Mouse (Mus musculus) lung, embryonic 15.5 days (tissue): ENCODE measurements around the gene Slc4a4. TPM values are rescaled to one million over a fixed set of nuclear protein-coding genes. Genes with fewer than 3 reads are reported as not detected.

Source experiments
- ATAC-seq: fragments of 200-750 bp; cut with Nextera tagmentation; 2 replicates; pipeline ENCODE4 v1.8.0; 2017; ENCODE audit warnings: moderate number of reproducible peaks, borderline replicate concordance; ENCODE audit not compliant: low FRiP score, low TSS enrichment; ENCODE audit errors: extremely low read depth
- H3K27ac ChIP-seq: fragments of 300-500 bp; sonication (generic); 2 replicates; pipeline ENCODE4 v1.5.1; 2015; ENCODE audit warnings: moderate library complexity, mild to moderate bottlenecking, inconsistent platforms
- H3K27me3 ChIP-seq: fragments of 300-500 bp; sonication (generic); 2 replicates; pipeline ENCODE4 v1.6.1; 2015; ENCODE audit warnings: inconsistent platforms
- H3K36me3 ChIP-seq: fragments of 300-500 bp; sonication (generic); 2 replicates; pipeline ENCODE4 v1.6.1; 2015; ENCODE audit warnings: inconsistent platforms
- H3K4me1 ChIP-seq: fragments of 300-500 bp; sonication (generic); 2 replicates; pipeline ENCODE4 v1.6.1; 2015; ENCODE audit warnings: inconsistent platforms
- H3K4me2 ChIP-seq: fragments of 300-500 bp; sonication (generic); 2 replicates; pipeline ENCODE4 v1.6.1; 2015; ENCODE audit warnings: inconsistent platforms, mild to moderate bottlenecking, moderate library complexity
- H3K4me3 ChIP-seq: fragments of 300-500 bp; sonication (generic); 2 replicates; pipeline ENCODE4 v1.5.1; 2015; ENCODE audit warnings: mild to moderate bottlenecking, inconsistent platforms
- H3K9ac ChIP-seq: fragments of 300-500 bp; sonication (generic); 2 replicates; pipeline ENCODE4 v1.6.1; 2015; ENCODE audit warnings: inconsistent platforms
- H3K9me3 ChIP-seq: fragments of 300-500 bp; sonication (generic); 2 replicates; pipeline ENCODE4 v1.6.1; 2016; ENCODE audit warnings: inconsistent platforms
- WGBS: fragments of 180-500 bp; shearing (Covaris S2); methylation state at CpG from one replicate; pipeline ENCODE4 v1.1.7; 2015; 5-methylcytosine and 5-hydroxymethylcytosine counted together
- polyA plus RNA-seq: library from polyadenylated mRNA; unstranded; fragments of >200 nt; fragmentation: Nextera tagmentation; extraction: Ambion mirVana; gene quantifications from 2 replicates; pipeline ENCODE4 v1.2.1, GENCODE M21; 2015

The Slc4a4 gene
- polyA plus RNA-seq, result 4.8 and 5.4 TPM in 2 replicates

DNA sequence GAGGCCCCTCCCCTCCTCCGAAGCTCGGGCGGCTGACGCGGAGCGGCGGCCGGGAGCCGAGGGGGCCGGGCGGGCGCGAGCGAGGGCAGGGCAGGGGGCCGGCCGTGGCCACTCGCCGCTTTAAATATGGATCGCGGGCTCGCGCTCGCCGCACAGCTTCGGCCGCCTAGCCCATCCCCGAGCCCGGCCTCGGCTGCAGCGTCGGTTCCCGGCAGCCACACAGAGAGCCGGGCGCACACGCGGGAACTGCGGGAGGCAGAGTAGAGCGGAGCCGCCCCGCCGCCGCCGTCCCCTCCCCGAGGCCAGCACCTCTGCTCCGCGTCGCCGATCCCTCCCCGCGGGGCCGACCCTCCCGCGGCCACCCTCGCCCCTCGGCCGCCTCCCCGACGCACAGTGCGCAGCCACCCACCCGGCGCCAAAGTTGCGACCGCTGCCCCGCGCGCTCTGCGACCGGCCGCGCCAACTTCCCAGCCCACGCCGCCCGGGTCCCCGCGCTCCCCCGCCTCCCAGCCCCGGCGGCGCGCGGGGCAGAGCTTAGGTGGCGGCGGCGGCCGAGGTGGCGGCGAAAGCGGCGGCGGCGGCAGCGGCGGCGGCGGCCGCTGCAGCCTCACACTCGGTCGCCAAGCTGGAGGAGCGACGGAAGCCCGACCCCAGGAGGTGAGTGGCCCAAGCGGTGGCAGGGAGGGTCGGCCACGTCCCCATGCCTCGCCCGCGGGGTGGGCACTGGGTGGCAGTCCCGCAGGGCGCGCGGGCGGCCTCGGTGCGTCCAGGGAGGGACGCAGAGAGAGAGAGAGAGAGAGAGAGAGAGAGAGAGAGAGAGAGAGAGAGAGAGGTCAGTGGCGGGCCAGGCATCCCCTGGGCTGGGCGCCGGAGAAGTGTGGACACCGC lies at the start of gene Slc4a4:
TSS of gene Slc4a4 (plus strand) at position 151 of the 888 bp plus-strand sequence.
- Histone ChIP-seq H3K4me3 (peak within 1 kb of the TSS; percentile 91), H3K4me1 (peaks cover 5% of the 10 kb centered on the region; the same call in 1 of the 2 replicates), H3K9ac (peak within 1 kb of the TSS; percentile 81), H3K9me3 (no peaks in the 10 kb centered on the region), H3K27me3 (peaks cover 2% of the 10 kb centered on the region; the same call in 1 of the 2 replicates), H3K27ac (peak within 1 kb of the TSS; percentile 71), H3K4me2 (peak within 1 kb of the TSS; percentile 93), H3K36me3 (no peaks in the 10 kb centered on the region)
- WGBS, result under 1% methylated on average over 60 of the region's 119 CpGs
- ATAC-seq, result peak; percentile 90

DNA sequence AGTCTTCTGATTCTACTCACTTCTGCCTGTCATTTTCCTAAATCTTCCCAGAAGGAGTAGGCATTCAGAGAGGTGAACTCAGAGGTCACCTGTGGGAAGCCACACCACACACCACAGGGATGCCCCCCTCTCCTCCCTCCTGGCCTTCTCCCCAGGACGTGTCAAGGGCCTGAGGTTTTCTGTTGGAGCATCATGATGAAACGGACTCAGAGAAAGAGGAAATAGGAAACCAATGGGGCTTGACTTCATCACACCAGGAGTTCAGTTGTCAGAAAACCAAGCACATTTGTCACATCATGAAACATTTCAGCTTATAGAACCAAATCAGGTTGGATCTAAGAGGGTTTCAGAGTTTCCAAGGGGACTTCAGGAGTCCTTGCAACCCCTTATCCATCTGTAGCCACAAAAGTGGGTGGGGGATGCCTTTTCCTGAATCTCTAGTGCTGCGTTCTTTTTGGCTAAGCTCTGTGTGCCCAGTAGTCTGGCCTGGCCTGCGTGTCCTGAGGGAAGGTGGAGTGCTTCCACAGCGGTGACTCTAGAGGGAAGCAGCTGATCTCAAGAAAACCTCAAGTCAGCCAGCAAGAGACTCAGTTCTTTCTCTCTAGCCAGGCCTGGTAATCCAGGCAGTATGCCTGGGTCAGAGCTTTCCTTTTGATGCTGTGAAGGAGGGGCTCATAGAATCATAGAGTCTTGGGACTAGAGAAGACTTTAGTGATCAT lies 46.4 kb upstream of the Slc4a4 start:
- no peaks in the 10 kb centered on the region for H3K27me3 ChIP-seq
- no peaks in the 10 kb centered on the region for H3K36me3 ChIP-seq
- ATAC-seq, result no peak
- H3K4me2 ChIP-seq, result no peak overlapping the region
- WGBS, result 66% methylated on average over 5 of the region's 5 CpGs
- H3K4me1 ChIP-seq, result no peaks in the 10 kb centered on the region
- H3K9me3 ChIP-seq, result no peaks in the 10 kb centered on the region
- H3K9ac ChIP-seq, result no peak overlapping the region
- H3K27ac ChIP-seq, result no peak overlapping the region
- no peak overlapping the region for H3K4me3 ChIP-seq

DNA sequence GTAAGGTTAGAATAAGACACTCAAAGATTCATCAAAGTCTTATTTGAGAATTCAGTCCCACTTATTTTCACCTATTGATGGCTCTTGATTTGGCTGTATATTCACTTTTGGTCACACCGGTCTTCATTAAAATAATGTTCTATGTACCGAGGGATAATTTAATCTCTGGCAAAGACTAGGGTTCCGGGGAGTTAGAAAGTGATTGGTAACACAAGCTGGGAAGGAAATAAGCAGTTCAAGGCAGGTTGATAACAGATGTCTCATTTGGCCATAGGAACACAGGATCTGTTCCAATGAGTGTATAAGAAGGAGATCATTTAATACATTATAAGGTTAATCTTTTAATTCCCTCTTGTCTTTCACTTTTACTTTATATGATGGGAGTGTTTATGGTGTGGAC lies 29.3 kb upstream of the Slc4a4 start:
- Histone ChIP-seq H3K4me3 (no peak overlapping the region), H3K27ac (no peak overlapping the region), H3K36me3 (no peaks in the 10 kb centered on the region), H3K9me3 (no peaks in the 10 kb centered on the region), H3K27me3 (no peaks in the 10 kb centered on the region), H3K4me1 (no peaks in the 10 kb centered on the region), H3K4me2 (no peak overlapping the region), H3K9ac (no peak overlapping the region)
- WGBS, result 91% methylated on average over 3 of the region's 3 CpGs
- ATAC-seq, result no peak

DNA sequence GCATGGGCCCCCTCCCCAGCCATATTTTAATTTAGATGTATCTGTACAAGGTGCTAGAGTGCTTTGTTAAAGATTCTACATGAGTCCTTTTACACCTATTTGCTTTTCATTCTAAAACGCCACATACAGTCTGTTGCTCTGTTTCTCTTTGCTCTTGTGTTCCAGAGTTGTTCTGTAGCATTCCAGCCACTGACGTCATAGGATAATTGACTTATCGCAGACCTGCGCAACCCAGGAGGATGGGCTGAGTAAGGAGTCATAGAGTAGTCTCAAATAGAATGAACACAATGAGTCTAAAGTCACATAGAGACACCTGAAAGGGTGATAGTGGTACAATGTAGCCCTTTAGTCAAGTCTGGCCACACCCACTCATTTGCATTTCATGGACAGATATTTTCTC lies 28.8 kb upstream of the Slc4a4 start:
- WGBS, result 75% methylated on average over 4 of the region's 4 CpGs
- no peaks in the 10 kb centered on the region for H3K9me3 ChIP-seq
- no peak for ATAC-seq

DNA sequence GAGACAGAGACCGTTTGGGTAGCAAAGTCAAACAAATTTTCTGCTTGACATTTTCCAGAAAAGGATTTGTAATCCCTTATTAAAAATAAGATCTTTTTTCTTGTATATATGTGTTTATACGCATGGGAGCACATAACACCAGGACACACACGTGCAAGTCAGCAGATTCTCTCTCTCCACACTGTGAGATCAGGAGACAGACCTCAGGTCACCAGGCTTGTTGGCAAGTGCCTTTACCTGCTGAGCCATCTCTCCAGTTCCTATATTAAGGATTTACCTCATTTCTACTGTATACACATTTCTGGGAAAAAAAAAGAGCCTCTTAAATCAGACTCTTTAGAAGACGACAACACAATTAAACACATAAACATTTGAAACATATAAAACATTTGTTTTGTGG lies 28.4 kb upstream of the Slc4a4 start:
- 68% methylated on average over 4 of the region's 4 CpGs for WGBS
- H3K4me2 ChIP-seq, result no peak overlapping the region
- H3K36me3 ChIP-seq, result no peaks in the 10 kb centered on the region
- no peaks in the 10 kb centered on the region for H3K9me3 ChIP-seq
- no peak for ATAC-seq
- H3K4me3 ChIP-seq, result no peak overlapping the region
- H3K27me3 ChIP-seq, result no peaks in the 10 kb centered on the region
- H3K27ac ChIP-seq, result no peak overlapping the region
- no peak overlapping the region for H3K9ac ChIP-seq
- H3K4me1 ChIP-seq, result no peaks in the 10 kb centered on the region

More for the DNA sequence above, 28.8 kb upstream of the Slc4a4 start:
- Histone ChIP-seq H3K27ac (no peak overlapping the region), H3K4me2 (no peak overlapping the region), H3K4me1 (no peaks in the 10 kb centered on the region), H3K36me3 (no peaks in the 10 kb centered on the region), H3K27me3 (no peaks in the 10 kb centered on the region), H3K4me3 (no peak overlapping the region), H3K9ac (no peak overlapping the region)

DNA sequence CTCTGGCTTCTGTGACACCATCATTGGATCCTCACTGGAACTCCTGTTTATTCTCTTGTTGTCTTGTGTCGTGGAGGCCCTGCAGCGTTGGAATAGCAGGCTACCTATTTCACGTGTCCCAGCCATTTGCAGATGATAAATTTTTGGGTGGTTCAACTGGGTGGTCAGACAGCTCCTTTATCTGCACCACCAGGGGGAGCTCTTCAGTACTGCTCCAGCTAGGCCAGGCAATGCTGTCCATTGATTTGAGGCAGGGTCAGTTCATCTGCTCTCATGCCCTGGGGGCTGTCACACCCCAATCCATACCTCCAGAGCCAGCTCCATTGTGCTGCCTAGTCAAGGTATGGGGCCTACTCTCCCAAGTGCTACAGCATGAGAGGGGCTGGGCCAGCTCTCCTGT lies 24.5 kb upstream of the Slc4a4 start:
- H3K9me3 ChIP-seq, result no peaks in the 10 kb centered on the region
- H3K27ac ChIP-seq, result no peak overlapping the region
- H3K36me3 ChIP-seq, result no peaks in the 10 kb centered on the region
- H3K4me2 ChIP-seq, result no peak overlapping the region
- H3K27me3 ChIP-seq, result no peaks in the 10 kb centered on the region
- H3K9ac ChIP-seq, result no peak overlapping the region
- peak; percentile 35; the same call in 1 of the 2 replicates for ATAC-seq
- no peaks in the 10 kb centered on the region for H3K4me1 ChIP-seq
- no peak overlapping the region for H3K4me3 ChIP-seq
- 66% methylated on average over 3 of the region's 3 CpGs for WGBS

DNA sequence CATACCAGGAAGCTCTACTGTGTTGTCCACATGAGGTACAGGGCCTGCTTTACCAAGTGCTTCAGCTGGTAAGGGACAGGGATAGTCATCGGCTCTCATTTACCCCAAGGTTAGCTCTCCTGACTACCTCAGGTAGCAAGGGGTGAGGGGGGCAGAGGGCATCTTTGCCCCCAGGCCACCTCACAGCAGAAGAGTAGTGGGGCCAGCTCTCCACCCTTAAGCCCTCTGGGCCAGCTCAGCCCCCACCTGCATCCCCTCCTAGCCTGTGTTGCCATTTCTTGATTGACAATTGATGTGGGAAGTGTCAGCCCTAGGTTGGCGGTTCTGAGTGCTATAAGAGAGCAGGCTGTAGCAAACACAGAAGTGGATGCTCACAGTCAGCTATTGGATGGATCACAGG lies 23.8 kb upstream of the Slc4a4 start:
- no peaks in the 10 kb centered on the region for H3K27me3 ChIP-seq
- no peaks in the 10 kb centered on the region for H3K36me3 ChIP-seq
- peak; percentile 27; the same call in 1 of the 2 replicates for ATAC-seq
- no peak overlapping the region for H3K4me3 ChIP-seq
- no peaks in the 10 kb centered on the region for H3K4me1 ChIP-seq
- H3K27ac ChIP-seq, result no peak overlapping the region
- 93% methylated on average over 2 of the region's 2 CpGs for WGBS
- H3K9me3 ChIP-seq, result no peaks in the 10 kb centered on the region
- H3K9ac ChIP-seq, result no peak overlapping the region
- H3K4me2 ChIP-seq, result no peak overlapping the region

DNA sequence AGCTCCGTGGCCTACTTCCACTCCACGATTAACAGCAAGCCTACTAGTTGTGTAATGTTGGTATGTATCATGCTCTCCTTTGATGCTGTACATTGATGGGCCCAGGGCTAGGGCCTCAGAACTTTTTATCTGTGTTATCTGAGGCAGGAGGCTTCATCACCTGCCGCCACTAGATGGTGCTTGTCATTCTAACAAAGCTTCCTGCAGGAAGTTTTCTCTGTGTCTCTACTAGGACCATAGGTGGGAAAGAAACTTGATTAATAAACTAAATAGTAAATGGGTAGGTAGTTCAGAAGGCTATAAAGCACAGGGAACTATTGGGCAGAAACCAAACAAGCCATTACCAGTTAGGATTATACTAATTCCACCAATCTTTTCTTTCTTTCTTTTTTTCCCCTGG lies 2.5 kb upstream of the Slc4a4 start:
- Histone ChIP-seq H3K4me3 (no peak overlapping the region), H3K9ac (no peak overlapping the region), H3K4me2 (no peak overlapping the region), H3K27me3 (peaks cover 2% of the 10 kb centered on the region; the same call in 1 of the 2 replicates), H3K27ac (no peak overlapping the region), H3K9me3 (no peaks in the 10 kb centered on the region), H3K36me3 (no peaks in the 10 kb centered on the region), H3K4me1 (peaks cover 5% of the 10 kb centered on the region; the same call in 1 of the 2 replicates)
- 14% methylated on average over 3 of the region's 3 CpGs for WGBS
- no peak for ATAC-seq

DNA sequence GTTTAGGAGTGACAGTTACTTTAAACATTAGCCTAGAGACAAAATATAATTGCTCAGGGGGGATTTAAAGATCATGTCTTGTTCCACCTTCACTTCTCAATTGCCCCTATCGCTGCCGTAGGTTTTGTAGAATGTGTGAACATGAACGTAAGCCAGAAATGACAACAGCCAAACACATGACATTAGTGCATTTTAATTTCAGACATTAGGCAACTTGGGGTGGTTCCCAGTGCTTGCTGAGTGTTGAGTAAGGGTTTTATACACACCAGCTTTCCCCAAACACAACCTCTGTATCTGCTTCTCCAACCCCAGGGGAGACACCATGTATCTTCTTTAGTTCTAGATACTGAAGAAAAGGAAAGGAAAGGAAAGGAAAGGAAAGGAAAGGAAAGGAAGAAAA lies 1.1 kb upstream of the Slc4a4 start:
- ATAC-seq, result no peak

DNA sequence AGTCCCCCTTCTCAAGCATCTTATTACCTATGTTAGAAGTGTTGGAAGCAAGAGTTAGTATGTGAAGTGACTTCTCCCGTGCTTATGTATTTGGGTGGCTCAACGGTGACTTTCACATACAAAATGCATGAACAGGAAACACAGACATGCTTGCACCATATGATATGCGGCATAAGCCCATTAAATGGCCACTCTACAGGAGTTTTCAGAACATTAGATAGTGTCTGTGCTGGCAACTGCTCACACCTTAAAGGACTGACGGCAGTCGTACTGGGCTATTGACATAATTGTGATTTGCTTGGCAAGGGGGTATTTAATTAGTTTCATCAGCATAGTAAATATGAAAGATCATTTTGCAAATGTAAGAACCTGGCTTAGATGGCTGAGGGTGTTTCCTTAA lies 674 bp upstream of the Slc4a4 start:
- WGBS, result 37% methylated on average over 5 of the region's 5 CpGs
- Histone ChIP-seq H3K27me3 (peaks cover 2% of the 10 kb centered on the region; the same call in 1 of the 2 replicates), H3K36me3 (no peaks in the 10 kb centered on the region), H3K4me1 (peaks cover 5% of the 10 kb centered on the region; the same call in 1 of the 2 replicates), H3K9me3 (no peaks in the 10 kb centered on the region), H3K27ac (no peak overlapping the region), H3K4me2 (peak overlapping the region; percentile 93), H3K4me3 (peak overlapping the region; percentile 91), H3K9ac (no peak overlapping the region)
- no peak for ATAC-seq

More for the DNA sequence above, 1.1 kb upstream of the Slc4a4 start:
- H3K9me3 ChIP-seq, result no peaks in the 10 kb centered on the region
- no peak overlapping the region for H3K4me3 ChIP-seq
- WGBS, result 48% methylated on average over 3 of the region's 3 CpGs
- no peak overlapping the region for H3K4me2 ChIP-seq
- H3K36me3 ChIP-seq, result no peaks in the 10 kb centered on the region
- no peak overlapping the region for H3K9ac ChIP-seq
- H3K27me3 ChIP-seq, result peaks cover 2% of the 10 kb centered on the region; the same call in 1 of the 2 replicates
- no peak overlapping the region for H3K27ac ChIP-seq
- peaks cover 5% of the 10 kb centered on the region; the same call in 1 of the 2 replicates for H3K4me1 ChIP-seq

DNA sequence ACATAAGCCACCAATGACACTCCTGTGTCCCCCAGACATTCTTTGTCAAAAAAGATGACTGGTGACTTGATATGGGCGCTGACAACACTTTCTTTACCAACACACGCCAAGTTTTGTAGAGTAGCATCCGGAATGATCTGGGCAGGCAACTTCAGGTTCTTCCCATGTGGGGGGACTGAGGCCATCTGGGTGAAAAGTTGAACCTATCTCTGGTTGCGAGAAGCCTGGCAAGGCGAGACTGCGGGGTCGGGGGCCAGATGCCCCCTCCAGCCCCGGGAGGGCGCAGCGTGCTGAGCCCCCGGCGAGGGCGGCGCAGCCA lies 310 bp upstream of the Slc4a4 start:
- Histone ChIP-seq H3K4me1 (peaks cover 5% of the 10 kb centered on the region; the same call in 1 of the 2 replicates), H3K27me3 (peaks cover 2% of the 10 kb centered on the region; the same call in 1 of the 2 replicates), H3K27ac (peak overlapping the region; percentile 71), H3K4me2 (peak overlapping the region; percentile 93), H3K4me3 (peak overlapping the region; percentile 91), H3K9ac (peak overlapping the region; percentile 81), H3K36me3 (no peaks in the 10 kb centered on the region), H3K9me3 (no peaks in the 10 kb centered on the region)
- WGBS, result 2% methylated on average over 7 of the region's 14 CpGs
- no peak for ATAC-seq
